Mouse (Mus musculus) limb, embryonic 15.5 days (tissue): ENCODE measurements around the gene Zc3h4. TPM values are rescaled to one million over a fixed set of nuclear protein-coding genes. Genes with fewer than 3 reads are reported as not detected.

Experiments used
- ATAC-seq: fragments of 200-750 bp; cut with Nextera tagmentation; 2 replicates; pipeline ENCODE4 v1.8.0; 2017; ENCODE audit warnings: low read depth, moderate TSS enrichment; ENCODE audit not compliant: insufficient number of reproducible peaks, low FRiP score, low TSS enrichment
- H3K27ac ChIP-seq: fragments of 300-500 bp; sonication (generic); 2 replicates; pipeline ENCODE4 v1.5.1; 2015; ENCODE audit warnings: moderate library complexity, mild to moderate bottlenecking, inconsistent platforms
- H3K27me3 ChIP-seq: fragments of 300-500 bp; sonication (generic); 2 replicates; pipeline ENCODE4 v1.6.1; 2015; ENCODE audit warnings: inconsistent platforms
- H3K36me3 ChIP-seq: fragments of 300-500 bp; sonication (generic); 2 replicates; pipeline ENCODE4 v1.6.1; 2015; ENCODE audit warnings: inconsistent platforms
- H3K4me1 ChIP-seq: fragments of 300-500 bp; sonication (generic); 2 replicates; pipeline ENCODE4 v1.6.1; 2015; ENCODE audit warnings: inconsistent platforms
- H3K4me2 ChIP-seq: fragments of 300-500 bp; sonication (generic); 2 replicates; pipeline ENCODE4 v1.6.1; 2015; ENCODE audit warnings: mild to moderate bottlenecking, inconsistent platforms
- H3K4me3 ChIP-seq: fragments of 300-500 bp; sonication (generic); 2 replicates; pipeline ENCODE4 v1.5.1; 2015; ENCODE audit warnings: mild to moderate bottlenecking, inconsistent platforms
- H3K9ac ChIP-seq: fragments of 300-500 bp; sonication (generic); 2 replicates; pipeline ENCODE4 v1.6.1; 2015; ENCODE audit warnings: inconsistent platforms
- H3K9me3 ChIP-seq: fragments of 300-500 bp; sonication (generic); 2 replicates; pipeline ENCODE4 v1.6.1; 2016; ENCODE audit warnings: inconsistent platforms
- WGBS: fragments of 180-500 bp; shearing (Covaris S2); methylation state at CpG from one replicate; pipeline ENCODE4 v1.1.7; 2015; 5-methylcytosine and 5-hydroxymethylcytosine counted together
- polyA plus RNA-seq: library from polyadenylated mRNA; unstranded; fragments of >200 nt; fragmentation: Nextera tagmentation; extraction: Ambion mirVana; gene quantifications from 2 replicates; pipeline ENCODE4 v1.2.1, GENCODE M21; 2015

The Zc3h4 gene
- polyA plus RNA-seq, 1 experiment from 2014 or later, result 14.1 TPM

GRCm38 (mm10) chr7:16418713-16419112, 18.0 kb downstream of the Zc3h4 start:
- no peak overlapping the region for H3K27ac ChIP-seq
- H3K9me3 ChIP-seq, result no peaks in the 10 kb centered on the region
- H3K9ac ChIP-seq, result no peak overlapping the region
- 87% methylated on average over 5 of the region's 5 CpGs for WGBS
- peaks cover 78% of the 10 kb centered on the region for H3K36me3 ChIP-seq
- no peak overlapping the region for H3K4me3 ChIP-seq
- 0 out of 2 replicates have a peak, but pooled peaks cover 2% of the 10 kb centered on the region for H3K4me1 ChIP-seq
- ATAC-seq, result no peak
- no peaks in the 10 kb centered on the region for H3K27me3 ChIP-seq
- no peak overlapping the region for H3K4me2 ChIP-seq

GRCm38 (mm10) chr7:16420493-16421118, 19.9 kb downstream of the Zc3h4 start:
- H3K27ac ChIP-seq, result no peak overlapping the region
- H3K27me3 ChIP-seq, result no peaks in the 10 kb centered on the region
- WGBS, result 88% methylated on average over 8 of the region's 8 CpGs
- peaks cover 91% of the 10 kb centered on the region for H3K36me3 ChIP-seq
- no peaks in the 10 kb centered on the region for H3K9me3 ChIP-seq
- ATAC-seq, result no peak
- H3K4me1 ChIP-seq, result no peaks in the 10 kb centered on the region
- no peak overlapping the region for H3K4me2 ChIP-seq
- H3K4me3 ChIP-seq, result no peak overlapping the region
- no peak overlapping the region for H3K9ac ChIP-seq

- WGBS, result 89% methylated on average over 18 of the region's 18 CpGs
Measured at GRCm38 (mm10) chr7:16422222-16422856, 21.6 kb downstream of the Zc3h4 start.

GRCm38 (mm10) chr7:16423731-16424130, 23.0 kb downstream of the Zc3h4 start:
- ATAC-seq, result no peak
- Histone ChIP-seq H3K27ac (no peak overlapping the region), H3K27me3 (no peaks in the 10 kb centered on the region), H3K4me2 (no peak overlapping the region), H3K36me3 (peaks cover 97% of the 10 kb centered on the region), H3K4me3 (no peak overlapping the region), H3K4me1 (no peaks in the 10 kb centered on the region), H3K9ac (no peak overlapping the region), H3K9me3 (no peaks in the 10 kb centered on the region)
- WGBS, result 90% methylated on average over 9 of the region's 9 CpGs

More at GRCm38 (mm10) chr7:16422222-16422856, 21.6 kb downstream of the Zc3h4 start:
- Histone ChIP-seq H3K27ac (no peak overlapping the region), H3K27me3 (no peaks in the 10 kb centered on the region), H3K4me2 (no peak overlapping the region), H3K4me3 (no peak overlapping the region), H3K9ac (no peak overlapping the region), H3K36me3 (peaks cover 97% of the 10 kb centered on the region), H3K4me1 (no peaks in the 10 kb centered on the region), H3K9me3 (no peaks in the 10 kb centered on the region)
- ATAC-seq, result no peak

- Histone ChIP-seq H3K4me1 (no peaks in the 10 kb centered on the region), H3K27ac (no peak overlapping the region), H3K4me3 (no peak overlapping the region), H3K9ac (no peak overlapping the region), H3K9me3 (no peaks in the 10 kb centered on the region), H3K36me3 (peaks cover 97% of the 10 kb centered on the region), H3K27me3 (no peaks in the 10 kb centered on the region), H3K4me2 (no peak overlapping the region)
- no peak for ATAC-seq
- WGBS, result 91% methylated on average over 10 of the region's 10 CpGs
Measured at GRCm38 (mm10) chr7:16425721-16426120, 25.0 kb downstream of the Zc3h4 start.

- no peaks in the 10 kb centered on the region for H3K4me1 ChIP-seq
Measured at GRCm38 (mm10) chr7:16426129-16426729, 25.5 kb downstream of the Zc3h4 start.

GRCm38 (mm10) chr7:16433352-16433971, 32.8 kb downstream of the Zc3h4 start:
- Histone ChIP-seq H3K9me3 (no peaks in the 10 kb centered on the region), H3K36me3 (peaks cover 94% of the 10 kb centered on the region), H3K27ac (no peak overlapping the region), H3K27me3 (no peaks in the 10 kb centered on the region), H3K9ac (no peak overlapping the region), H3K4me1 (no peaks in the 10 kb centered on the region), H3K4me2 (no peak overlapping the region), H3K4me3 (no peak overlapping the region)
- ATAC-seq, result no peak
- 74% methylated on average over 3 of the region's 3 CpGs for WGBS

More at GRCm38 (mm10) chr7:16426129-16426729, 25.5 kb downstream of the Zc3h4 start:
- Histone ChIP-seq H3K9me3 (no peaks in the 10 kb centered on the region), H3K9ac (no peak overlapping the region), H3K4me3 (no peak overlapping the region), H3K27ac (no peak overlapping the region), H3K36me3 (peaks cover 97% of the 10 kb centered on the region), H3K27me3 (no peaks in the 10 kb centered on the region), H3K4me2 (no peak overlapping the region)
- WGBS, result 70% methylated on average over 4 of the region's 4 CpGs
- ATAC-seq, result no peak

GRCm38 (mm10) chr7:16435088-16435487, 34.4 kb downstream of the Zc3h4 start:
- no peak overlapping the region for H3K4me2 ChIP-seq
- H3K27me3 ChIP-seq, result no peaks in the 10 kb centered on the region
- no peak overlapping the region for H3K9ac ChIP-seq
- ATAC-seq, result no peak
- H3K4me1 ChIP-seq, result no peaks in the 10 kb centered on the region
- WGBS, result 83% methylated on average over 9 of the region's 9 CpGs
- no peaks in the 10 kb centered on the region for H3K9me3 ChIP-seq
- H3K27ac ChIP-seq, result no peak overlapping the region
- peaks cover 78% of the 10 kb centered on the region for H3K36me3 ChIP-seq
- no peak overlapping the region for H3K4me3 ChIP-seq

- Histone ChIP-seq H3K36me3 (peaks cover 16% of the 10 kb centered on the region), H3K4me3 (no peak overlapping the region), H3K27me3 (no peaks in the 10 kb centered on the region), H3K4me2 (no peak overlapping the region), H3K9me3 (no peaks in the 10 kb centered on the region), H3K27ac (no peak overlapping the region), H3K4me1 (0 out of 2 replicates have a peak, but pooled peaks cover 2% of the 10 kb centered on the region), H3K9ac (no peak overlapping the region)
- no peak for ATAC-seq
Measured at GRCm38 (mm10) chr7:16441241-16441640, 40.5 kb downstream of the Zc3h4 start.

GRCm38 (mm10) chr7:16451656-16452055, 50.9 kb downstream of the Zc3h4 start:
- no peak overlapping the region for H3K27ac ChIP-seq
- H3K9me3 ChIP-seq, result no peaks in the 10 kb centered on the region
- ATAC-seq, result no peak
- H3K9ac ChIP-seq, result no peak overlapping the region
- H3K4me2 ChIP-seq, result no peak overlapping the region
- H3K27me3 ChIP-seq, result no peaks in the 10 kb centered on the region
- no peak overlapping the region for H3K4me3 ChIP-seq
- 0 out of 2 replicates have a peak, but pooled peaks cover 3% of the 10 kb centered on the region for H3K36me3 ChIP-seq
- peaks cover 10% of the 10 kb centered on the region for H3K4me1 ChIP-seq
- WGBS, result 84% methylated on average over 6 of the region's 6 CpGs

GRCm38 (mm10) chr7:16452587-16453073, 51.9 kb downstream of the Zc3h4 start, which contains the start of gene Tmem160:
Tmem160 (plus strand) TSS chr7:16452779.
- H3K4me2 ChIP-seq, result peak within 1 kb of the TSS; percentile 95
- under 1% methylated on average over 30 of the region's 30 CpGs for WGBS
- peak; percentile 97 for ATAC-seq
- H3K36me3 ChIP-seq, result 0 out of 2 replicates have a peak, but pooled peaks cover 3% of the 10 kb centered on the region
- H3K4me3 ChIP-seq, result peak within 1 kb of the TSS; percentile 65
- peak within 1 kb of the TSS; percentile 62 for H3K9ac ChIP-seq
- H3K27me3 ChIP-seq, result no peaks in the 10 kb centered on the region
- H3K9me3 ChIP-seq, result no peaks in the 10 kb centered on the region
- H3K4me1 ChIP-seq, result peaks cover 10% of the 10 kb centered on the region
- H3K27ac ChIP-seq, result peak within 1 kb of the TSS; percentile 58
